Mouse (Mus musculus) MEL (cell line): ENCODE measurements at regions not wholly inside any gene's neighbourhood (a gene's known extent, or its start where the extent isn't known, plus 50 kb on each side); places are given as distances from the start of the nearest gene placed in this dataset.

Source experiments
- DNase-seq: peaks from one replicate; pipeline ENCODE4 v3.0.0; 2011; ENCODE audit warnings: low read depth, low spot score
- H3K27ac ChIP-seq: 2 replicates; pipeline ENCODE4 v1.5.1; 2012; ENCODE audit warnings: low read depth, mild to moderate bottlenecking, control low read depth, low read length, moderate library complexity; ENCODE audit not compliant: control insufficient read depth
- H3K27me3 ChIP-seq, 2 experiments: fragments of 150-350 bp in 1 of 2; sonication (generic) in 1 of 2; 2 replicates each; pipeline ENCODE4 v1.6.1; 2012; ENCODE audit warnings: low read length in 2 of 2, mild to moderate bottlenecking in 2 of 2, improper control_type of control experiment in 1 of 2, moderate library complexity in 1 of 2; ENCODE audit not compliant: insufficient read depth in 2 of 2, control insufficient read depth in 1 of 2
- H3K36me3 ChIP-seq, 2 experiments: 2 replicates each; pipeline ENCODE4 v1.6.1; 2012 to 2014; ENCODE audit warnings: low read length in 2 of 2, improper control_type of control experiment in 1 of 2, inconsistent platforms in 1 of 2, mild to moderate bottlenecking in 1 of 2; ENCODE audit not compliant: insufficient read depth in 2 of 2, control insufficient read depth in 1 of 2
- H3K4me1 ChIP-seq, 2 experiments: fragments of 150-350 bp in 1 of 2; sonication (generic) in 1 of 2; 2 replicates each; pipeline ENCODE4 v1.6.1; 2012; ENCODE audit warnings: low read length in 2 of 2, improper control_type of control experiment in 1 of 2, mild to moderate bottlenecking in 1 of 2; ENCODE audit not compliant: insufficient read depth in 2 of 2, control insufficient read depth in 1 of 2
- H3K4me3 ChIP-seq, 2 experiments: fragments of 150-350 bp in 1 of 2; sonication (generic) in 1 of 2; 2 replicates each; pipeline ENCODE4 v1.5.1; 2012; ENCODE audit warnings: low read depth in 2 of 2, low read length in 2 of 2, mild to moderate bottlenecking in 2 of 2, moderate library complexity in 2 of 2, control low read depth in 1 of 2, improper control_type of control experiment in 1 of 2; ENCODE audit not compliant: control insufficient read depth in 1 of 2, insufficient read depth in 1 of 2
- H3K79me2 ChIP-seq: 2 replicates; pipeline ENCODE4 v1.6.1; 2012; ENCODE audit warnings: mild to moderate bottlenecking, low read length, moderate library complexity; ENCODE audit not compliant: control insufficient read depth, poor library complexity, insufficient read depth
- H3K9ac ChIP-seq: 2 replicates; pipeline ENCODE4 v1.6.1; 2012; ENCODE audit warnings: low read depth, mild to moderate bottlenecking, control low read depth, low read length, moderate library complexity; ENCODE audit not compliant: control insufficient read depth, poor library complexity, severe bottlenecking
- H3K9me3 ChIP-seq: fragments of 150-350 bp; sonication (generic); replicated peaks from 2 replicates; pipeline ENCODE4 v1.6.1; 2012; ENCODE audit warnings: mild to moderate bottlenecking, low read length, improper control_type of control experiment, moderate library complexity; ENCODE audit not compliant: insufficient read depth
- BHLHE40 ChIP-seq: IDR thresholded peaks from 2 replicates; pipeline ENCODE4 v1.6.1; 2012; ENCODE audit warnings: low read depth, mild to moderate bottlenecking, inconsistent platforms, low read length, improper control_type of control experiment, borderline replicate concordance
- CHD2 ChIP-seq: IDR thresholded peaks from 2 replicates; pipeline ENCODE4 v1.6.1; 2011; ENCODE audit warnings: low read length, improper control_type of control experiment
- CTCF ChIP-seq, 3 experiments: IDR thresholded peaks in 2 of 3; conservative IDR thresholded peaks in 1 of 3; 2 replicates each; pipeline ENCODE4 v1.5.1; 2011 to 2012; ENCODE audit warnings: low read length in 3 of 3, low read depth in 2 of 3, mild to moderate bottlenecking in 2 of 3, improper control_type of control experiment in 1 of 3, inconsistent platforms in 1 of 3, mixed read lengths in 1 of 3, moderate library complexity in 1 of 3; ENCODE audit not compliant: control insufficient read depth in 1 of 3, insufficient read depth in 1 of 3, poor library complexity in 1 of 3, severe bottlenecking in 1 of 3
- E2F4 ChIP-seq: IDR thresholded peaks from 2 replicates; pipeline ENCODE4 v1.6.1; 2011; ENCODE audit warnings: low read depth, low read length, improper control_type of control experiment, borderline replicate concordance
- ELF1 ChIP-seq: IDR thresholded peaks from 2 replicates; pipeline ENCODE4 v1.6.1; 2014; ENCODE audit warnings: low read depth, mild to moderate bottlenecking, inconsistent platforms, low read length, improper control_type of control experiment, moderate library complexity
- EP300 ChIP-seq, 2 experiments: IDR thresholded peaks; 2 replicates each; pipeline ENCODE4 v1.6.1; 2011; ENCODE audit warnings: improper control_type of control experiment in 2 of 2, low read length in 2 of 2, low read depth in 1 of 2, mild to moderate bottlenecking in 1 of 2
- ETS1 ChIP-seq: IDR thresholded peaks from 2 replicates; pipeline ENCODE4 v1.6.1; 2012; ENCODE audit warnings: low read depth, mild to moderate bottlenecking, inconsistent platforms, low read length, improper control_type of control experiment, moderate library complexity
- GABPA ChIP-seq: IDR thresholded peaks from 2 replicates; pipeline ENCODE4 v1.6.1; 2012; ENCODE audit warnings: low read depth, mild to moderate bottlenecking, inconsistent platforms, low read length, improper control_type of control experiment, moderate library complexity
- GATA1 ChIP-seq: IDR thresholded peaks from 2 replicates; pipeline ENCODE4 v1.6.1; 2011; ENCODE audit warnings: low read depth, low read length, improper control_type of control experiment
- HCFC1 ChIP-seq: IDR thresholded peaks from 2 replicates; pipeline ENCODE4 v1.6.1; 2012; ENCODE audit warnings: low read depth, mild to moderate bottlenecking, inconsistent platforms, low read length, improper control_type of control experiment, moderate library complexity
- JUND ChIP-seq: IDR thresholded peaks from 2 replicates; pipeline ENCODE4 v1.6.1; 2011; ENCODE audit warnings: low read depth, mild to moderate bottlenecking, improper control_type of control experiment, low read length
- MXI1 ChIP-seq: IDR thresholded peaks from 2 replicates; pipeline ENCODE4 v1.6.1; 2011; ENCODE audit warnings: mild to moderate bottlenecking, low read depth, low read length, improper control_type of control experiment
- NRF1 ChIP-seq: IDR thresholded peaks from 2 replicates; pipeline ENCODE4 v1.6.1; 2014; ENCODE audit warnings: low read depth, mild to moderate bottlenecking, inconsistent platforms, low read length, improper control_type of control experiment, moderate library complexity; ENCODE audit not compliant: poor library complexity, insufficient read depth, severe bottlenecking
- POLR2A ChIP-seq, 2 experiments: IDR thresholded peaks; 2 replicates each; pipeline ENCODE4 v1.6.1; 2011 to 2012; ENCODE audit warnings: low read length in 2 of 2, mild to moderate bottlenecking in 2 of 2, control low read depth in 1 of 2, improper control_type of control experiment in 1 of 2, low read depth in 1 of 2, moderate library complexity in 1 of 2; ENCODE audit not compliant: control insufficient read depth in 1 of 2, insufficient read depth in 1 of 2, poor library complexity in 1 of 2
- RAD21 ChIP-seq: IDR thresholded peaks from 2 replicates; pipeline ENCODE4 v1.6.1; 2011; ENCODE audit warnings: mild to moderate bottlenecking, low read depth, low read length, improper control_type of control experiment
- SIN3A ChIP-seq: IDR thresholded peaks from 2 replicates; pipeline ENCODE4 v1.6.1; 2012; ENCODE audit warnings: low read length, improper control_type of control experiment, inconsistent platforms
- SMC3 ChIP-seq: IDR thresholded peaks from 2 replicates; pipeline ENCODE4 v1.6.1; 2011; ENCODE audit warnings: low read depth, low read length, improper control_type of control experiment
- TBP ChIP-seq: IDR thresholded peaks from 2 replicates; pipeline ENCODE4 v1.8.0; 2011; ENCODE audit warnings: low read depth, low read length, improper control_type of control experiment
- ZC3H11A ChIP-seq: IDR thresholded peaks from 2 replicates; pipeline ENCODE4 v1.6.1; 2012; ENCODE audit warnings: low read depth, mild to moderate bottlenecking, inconsistent platforms, low read length, improper control_type of control experiment
- ZMIZ1 ChIP-seq: IDR thresholded peaks from 2 replicates; pipeline ENCODE4 v1.6.1; 2012; ENCODE audit warnings: low read depth, mild to moderate bottlenecking, inconsistent platforms, low read length, improper control_type of control experiment, moderate library complexity
- ZNF384 ChIP-seq: IDR thresholded peaks from 2 replicates; pipeline ENCODE4 v1.6.1; 2012; ENCODE audit warnings: low read depth, mild to moderate bottlenecking, inconsistent platforms, low read length, improper control_type of control experiment

GRCm38 (mm10) chr10:122551586-122551985 is 103.3 kb downstream of the Avpr1a start:
- H3K79me2 ChIP-seq: no peaks in the 10 kb centered on the region
- no peaks in the 10 kb centered on the region for H3K36me3 ChIP-seq
- H3K9ac ChIP-seq: no peak overlapping the region
- H3K4me3 ChIP-seq: no peak overlapping the region
- no peak for DNase-seq
- no peaks in the 10 kb centered on the region; a peak in 1 of 4 replicates for H3K27me3 ChIP-seq
- no peaks in the 10 kb centered on the region for H3K9me3 ChIP-seq
- H3K27ac ChIP-seq: no peak overlapping the region
- no peaks in the 10 kb centered on the region for H3K4me1 ChIP-seq
- TF ChIP-seq ELF1: no peak
- TF ChIP-seq E2F4: no peak
- no peak for TF ChIP-seq ZNF384
- TF ChIP-seq HCFC1: no peak
- TF ChIP-seq ZC3H11A: no peak
- TF ChIP-seq EP300 (IDR thresholded peaks at IDR 0.05; ENCODE audit: low read depth in 1 of 2, low read length in 2 of 2): no peak
- TF ChIP-seq BHLHE40: no peak
- no peak for TF ChIP-seq ETS1
- no peak for TF ChIP-seq MXI1
- no peak for TF ChIP-seq TBP
- no peak for TF ChIP-seq GATA1
- TF ChIP-seq GABPA: no peak
- TF ChIP-seq NRF1: no peak
- TF ChIP-seq ZMIZ1: no peak
- TF ChIP-seq CTCF (IDR thresholded peaks at IDR 0.05 in 2 of 3, conservative IDR thresholded peaks at IDR 0.05 in 1 of 3; ENCODE audit: control insufficient read depth in 1 of 3, insufficient read depth in 1 of 3, low read depth in 2 of 3, low read length in 3 of 3, poor library complexity in 1 of 3, severe bottlenecking in 1 of 3): no peak
- TF ChIP-seq SIN3A: no peak
- TF ChIP-seq JUND: no peak
- no peak for TF ChIP-seq SMC3

DNA sequence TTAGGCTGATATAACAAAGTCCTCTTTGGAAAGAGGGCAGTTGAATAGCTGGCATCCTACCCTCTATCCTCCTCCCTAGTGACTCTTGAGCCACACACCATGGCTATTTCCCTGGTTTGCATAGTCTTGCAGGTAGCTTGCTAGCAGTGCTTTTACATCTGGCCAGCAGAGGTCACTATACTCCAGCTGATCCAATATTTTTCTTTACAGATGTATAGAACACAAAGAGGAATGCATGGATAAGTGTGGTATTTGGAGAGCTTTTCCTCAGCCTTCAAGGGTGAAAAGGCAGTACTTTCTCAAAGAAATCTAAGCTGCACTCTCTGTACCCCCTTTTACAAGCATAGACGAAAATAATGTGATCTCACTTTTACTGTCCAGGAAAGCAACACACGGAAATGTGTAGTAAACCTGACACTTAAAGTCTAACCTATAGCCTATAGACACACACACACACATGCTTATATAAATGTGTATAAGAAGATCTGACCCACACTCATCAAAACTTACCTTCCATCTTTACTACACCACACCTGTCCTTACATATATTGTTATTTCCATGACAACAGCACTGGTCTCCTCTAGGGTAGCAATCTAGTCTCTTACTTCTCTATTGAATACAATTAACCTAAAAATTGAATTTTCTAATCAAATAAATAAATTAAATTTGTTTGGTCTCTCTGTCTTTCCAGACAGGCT is 105.0 kb downstream of the Avpr1a start:
- H3K79me2 ChIP-seq: no peaks in the 10 kb centered on the region
- no peak overlapping the region for H3K27ac ChIP-seq
- peak; percentile 68 for DNase-seq
- TF ChIP-seq ZC3H11A: peak; percentile 74
- no peak for TF ChIP-seq CHD2
- peak; percentile 91 for TF ChIP-seq RAD21
- TF ChIP-seq CTCF (IDR thresholded peaks at IDR 0.05 in 2 of 3, conservative IDR thresholded peaks at IDR 0.05 in 1 of 3; ENCODE audit: control insufficient read depth in 1 of 3, insufficient read depth in 1 of 3, low read depth in 2 of 3, low read length in 3 of 3, poor library complexity in 1 of 3, severe bottlenecking in 1 of 3): peak; percentile 60 to 89 (median 82)
- TF ChIP-seq SMC3: peak; percentile 81
- TF ChIP-seq POLR2A (IDR thresholded peaks at IDR 0.05; ENCODE audit: control insufficient read depth in 1 of 2, insufficient read depth in 1 of 2, low read depth in 1 of 2, low read length in 2 of 2, poor library complexity in 1 of 2): no peak
- no peak for TF ChIP-seq EP300 (IDR thresholded peaks at IDR 0.05; ENCODE audit: low read depth in 1 of 2, low read length in 2 of 2)
- H3K9ac ChIP-seq: no peak overlapping the region
- no peaks in the 10 kb centered on the region for H3K4me1 ChIP-seq
- no peaks in the 10 kb centered on the region for H3K36me3 ChIP-seq
- H3K27me3 ChIP-seq: no peaks in the 10 kb centered on the region; a peak in 1 of 4 replicates
- no peaks in the 10 kb centered on the region for H3K9me3 ChIP-seq
- H3K4me3 ChIP-seq: no peak overlapping the region
